Mouse (Mus musculus) R1 (cell line): Measurements from ENCODE around the gene Fbxw9.
"Not testable (repeated sequence)": the region's sequence is repeated elsewhere in the genome, so short reads cannot be mapped to it uniquely, and the experiment has no call there.

ENCODE experiments used
- DNase-seq: peaks from one replicate; pipeline ENCODE4 v3.0.0-alpha.2; 2018; ENCODE audit warnings: low read depth, low spot score

Fbxw9 gene

DNA sequence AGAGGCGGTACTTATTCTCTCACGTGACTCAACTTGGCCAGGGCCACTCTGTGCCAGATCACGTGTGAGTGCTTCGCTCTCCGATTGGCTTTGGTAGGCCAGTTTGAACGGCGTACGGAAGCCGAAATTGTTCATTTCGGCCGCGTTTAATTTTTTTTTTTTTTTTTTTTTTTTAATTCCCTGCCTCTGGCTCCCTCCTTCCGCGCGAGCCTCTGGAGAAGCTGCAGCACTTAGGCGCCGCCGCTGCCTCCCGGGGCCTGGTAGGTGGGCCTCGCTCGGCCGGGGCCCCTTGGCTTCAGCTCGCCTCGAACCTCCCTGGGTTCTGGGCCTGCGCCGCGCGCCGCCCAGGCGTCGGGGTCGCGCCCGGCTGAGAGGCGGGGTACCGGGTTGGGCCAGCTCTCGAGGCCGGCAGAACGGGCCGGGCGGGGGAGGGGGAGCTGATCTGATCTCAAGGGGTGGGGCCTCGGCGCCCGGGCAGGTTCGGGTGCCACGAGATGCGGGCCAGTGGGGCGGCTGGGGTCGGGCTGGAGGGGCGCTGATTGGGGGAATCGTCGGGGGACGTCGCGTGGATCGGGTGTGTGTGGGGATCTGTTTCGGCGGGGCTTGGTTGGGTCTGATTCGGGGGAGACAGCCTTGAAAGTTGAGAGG, 23.0 kb upstream of the Fbxw9 start, which contains the start of gene Tnpo2:
Tnpo2 (plus strand) TSS at position 198 of the 648 bp plus-strand sequence.
- peak; percentile 99 for DNase-seq

DNA sequence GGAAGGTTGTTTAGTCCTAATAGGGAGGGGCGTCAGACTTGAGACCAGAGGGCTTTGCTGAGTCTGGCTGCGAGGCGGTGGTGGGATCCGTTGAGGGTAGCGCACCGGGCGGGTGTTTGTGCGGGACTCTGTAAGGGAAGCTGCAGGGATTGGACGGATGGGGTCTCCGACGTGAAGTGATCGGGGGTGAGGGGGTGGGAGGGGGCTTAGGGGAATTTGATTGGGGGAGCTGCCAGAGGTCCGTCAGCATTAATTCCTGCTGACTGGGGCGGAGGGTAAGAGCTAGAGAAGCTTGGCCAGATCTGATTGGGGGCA, 22.5 kb upstream of the Fbxw9 start:
- peak; percentile 89 for DNase-seq

- peak; percentile 53 for DNase-seq
Measured at GRCm38 (mm10) chr8:85037681-85038531, 21.9 kb upstream of the Fbxw9 start.

- no peak for DNase-seq
Measured at GRCm38 (mm10) chr8:85043619-85044018, 16.2 kb upstream of the Fbxw9 start.

GRCm38 (mm10) chr8:85057367-85057766, 2.5 kb upstream of the Fbxw9 start:
- DNase-seq = no peak

- DNase-seq = no peak
Measured at GRCm38 (mm10) chr8:85062603-85063002, 2.7 kb downstream of the Fbxw9 start.

- DNase-seq = no peak
Measured at GRCm38 (mm10) chr8:85065213-85065612, 5.4 kb downstream of the Fbxw9 start.

GRCm38 (mm10) chr8:85067155-85067554, 7.3 kb downstream of the Fbxw9 start:
- DNase-seq = no peak

DNA sequence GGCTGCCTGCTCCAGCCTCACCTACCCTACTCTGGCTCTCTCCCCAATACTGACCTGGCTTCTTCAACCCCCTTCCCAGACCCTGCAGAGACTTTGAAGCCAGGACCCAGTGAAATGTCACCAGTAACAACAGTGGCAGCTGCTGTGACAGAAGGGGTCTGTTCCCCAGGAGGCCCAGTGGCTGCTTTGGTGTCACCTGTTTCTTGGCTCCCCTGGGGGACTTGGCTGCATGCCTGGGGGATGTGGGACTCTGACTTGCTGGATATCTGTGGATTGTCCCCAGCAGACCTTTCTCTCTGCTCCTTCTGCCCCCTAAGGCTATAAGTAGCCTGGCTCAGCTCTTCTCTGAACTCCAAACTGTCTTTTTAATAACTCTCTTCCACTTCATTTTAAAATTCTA, 8.1 kb downstream of the Fbxw9 start, which contains the start of gene Gm5741:
Gm5741 (minus strand) TSS at position 1 of the 400 bp plus-strand sequence.
- DNase-seq = no peak

DNA sequence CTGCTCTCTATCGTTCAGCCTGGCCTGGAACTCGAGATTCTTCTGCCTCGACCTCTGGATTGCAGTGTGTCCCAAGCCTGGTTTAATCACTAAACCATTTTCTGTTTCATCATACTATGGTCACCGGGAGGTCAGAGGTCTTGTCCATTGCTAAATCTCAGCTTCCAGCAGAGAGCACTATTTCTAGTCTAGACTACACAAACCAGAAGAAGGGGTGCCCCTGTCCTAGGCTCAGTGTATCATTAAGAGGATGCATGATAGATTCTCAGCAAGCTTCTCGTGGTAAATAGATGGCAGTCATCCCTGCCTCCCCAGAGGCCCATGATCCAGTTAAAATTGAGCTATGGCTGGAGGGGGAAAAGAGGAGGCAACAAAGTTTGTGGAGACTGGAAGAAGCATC, 11.2 kb downstream of the Fbxw9 start:
- DNase-seq = peak; percentile 37

DNA sequence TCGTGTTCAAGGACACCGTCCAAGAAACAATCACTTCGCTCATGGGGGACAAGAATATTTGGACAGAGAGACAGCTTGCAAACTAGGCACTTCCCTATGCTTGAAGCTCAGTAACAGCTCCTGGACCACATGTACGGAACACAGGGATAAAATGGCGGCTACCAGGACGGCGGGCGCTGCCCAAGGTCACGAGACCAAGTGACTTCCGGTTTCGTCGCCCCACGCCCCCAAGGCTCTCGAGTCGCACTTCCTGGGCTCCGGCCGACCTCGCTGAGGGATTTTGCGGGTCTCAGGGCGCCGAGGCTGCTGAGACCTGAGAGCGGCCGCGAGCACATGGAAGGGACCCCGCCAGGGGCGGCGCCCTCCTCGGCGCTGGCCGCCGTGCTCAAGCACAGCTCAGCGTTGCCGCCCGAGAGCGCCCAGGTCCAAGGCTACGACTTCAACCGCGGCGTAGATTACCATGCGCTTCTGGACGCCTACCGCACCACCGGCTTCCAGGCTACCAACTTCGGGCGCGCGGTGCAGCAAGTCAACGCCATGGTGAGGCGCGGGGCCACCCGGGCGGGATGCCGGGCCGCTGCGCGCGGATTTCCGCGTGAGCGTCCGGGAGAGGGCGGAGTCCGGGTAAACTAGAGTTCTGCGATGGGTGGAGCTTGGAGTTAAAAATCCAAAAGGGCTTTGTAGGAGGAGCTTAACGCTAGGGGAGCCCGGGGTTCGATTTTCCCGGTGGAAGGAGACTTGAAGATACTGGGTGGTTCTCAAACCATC, 11.8 kb downstream of the Fbxw9 start, which contains the start of gene Dhps:
Dhps (plus strand) TSS at position 244 of the 768 bp plus-strand sequence.
- peak; percentile 94 for DNase-seq

DNA sequence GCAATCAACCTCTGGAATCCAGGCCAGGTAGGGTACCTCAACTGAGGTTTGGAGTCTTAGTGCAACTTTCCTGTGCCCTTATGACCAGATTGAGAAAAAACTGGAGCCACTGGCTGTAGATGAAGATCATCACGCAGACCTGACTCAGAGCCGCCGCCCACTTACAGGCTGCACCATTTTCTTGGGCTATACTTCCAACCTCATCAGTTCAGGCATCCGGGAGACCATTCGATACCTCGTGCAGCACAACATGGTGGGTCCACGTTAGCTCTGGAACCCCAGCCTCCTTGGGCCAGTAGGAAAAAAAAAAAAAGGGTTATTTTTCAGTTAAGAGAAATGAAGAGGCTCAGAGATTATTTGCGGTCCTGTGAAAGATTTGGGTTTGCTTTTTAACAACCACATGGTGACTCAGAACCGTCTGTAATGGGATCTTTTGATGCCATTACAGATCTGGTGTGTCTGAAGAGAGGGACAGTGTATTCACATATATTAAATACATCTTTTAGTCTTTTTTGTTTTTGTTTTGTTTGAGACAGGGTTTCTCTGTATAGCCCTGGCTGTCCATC, 12.6 kb downstream of the Fbxw9 start:
- DNase-seq = no peak

DNA sequence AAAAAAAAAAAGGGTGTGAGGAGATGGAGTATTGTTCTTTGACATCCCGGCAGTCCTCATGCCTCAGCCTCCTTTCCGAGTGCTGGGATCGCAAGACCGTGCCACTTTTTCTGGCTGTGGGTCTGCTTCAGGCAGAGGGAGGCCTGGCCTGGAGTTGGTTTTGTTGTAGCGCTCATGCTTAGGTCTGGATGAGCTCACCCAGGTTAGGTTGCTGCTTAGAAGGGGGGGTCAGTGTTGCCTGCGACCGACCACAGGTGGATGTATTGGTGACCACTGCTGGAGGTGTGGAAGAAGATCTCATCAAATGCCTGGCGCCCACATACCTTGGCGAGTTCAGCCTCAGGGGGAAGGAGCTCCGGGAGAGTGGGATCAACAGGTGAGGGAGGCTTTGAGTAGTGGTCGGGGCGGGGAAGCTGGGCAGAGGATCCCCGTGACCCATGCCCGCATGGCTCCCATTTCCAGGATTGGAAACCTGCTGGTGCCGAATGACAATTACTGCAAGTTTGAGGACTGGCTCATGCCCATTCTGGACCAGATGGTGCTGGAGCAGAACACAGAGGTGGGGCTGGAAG, 13.3 kb downstream of the Fbxw9 start:
- no peak for DNase-seq

GRCm38 (mm10) chr8:85074167-85074566, 14.3 kb downstream of the Fbxw9 start:
- no peak for DNase-seq

DNA sequence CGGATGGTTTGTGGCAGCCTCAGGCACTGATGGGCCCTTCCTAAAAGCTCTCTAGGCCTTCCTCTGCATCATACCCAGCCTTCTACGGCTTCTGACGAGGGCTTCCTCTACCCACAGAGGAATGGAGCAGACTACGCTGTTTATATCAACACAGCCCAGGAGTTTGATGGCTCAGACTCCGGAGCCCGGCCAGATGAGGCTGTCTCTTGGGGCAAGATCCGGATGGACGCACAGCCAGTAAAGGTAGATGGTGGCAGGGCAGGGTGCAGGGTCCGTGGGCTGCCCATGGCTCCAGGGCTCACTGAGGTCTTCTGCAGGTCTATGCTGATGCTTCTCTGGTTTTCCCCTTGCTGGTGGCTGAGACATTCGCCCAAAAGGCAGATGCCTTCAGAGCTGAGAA, 14.8 kb downstream of the Fbxw9 start:
- no peak for DNase-seq

DNA sequence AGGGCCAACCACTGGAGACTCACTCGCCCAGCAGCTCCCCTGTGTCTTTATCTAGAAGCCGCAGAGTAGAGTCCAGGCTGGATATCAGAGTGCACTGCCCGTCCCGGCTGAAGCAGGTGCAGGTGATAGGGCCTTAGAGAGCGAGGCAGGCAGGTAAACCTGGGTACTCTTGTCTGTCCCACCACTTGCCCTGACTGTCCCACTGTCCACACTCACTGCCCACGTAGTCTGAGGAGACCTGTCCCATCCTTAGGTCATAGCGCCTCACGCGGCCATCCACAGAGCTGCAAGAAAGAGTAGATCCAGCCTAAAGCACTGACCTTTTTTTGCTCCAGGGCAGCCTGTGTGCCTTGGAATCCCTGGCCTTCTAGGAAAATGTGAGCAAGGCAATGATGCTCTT, 16.1 kb downstream of the Fbxw9 start:
- peak; percentile 77 for DNase-seq

DNA sequence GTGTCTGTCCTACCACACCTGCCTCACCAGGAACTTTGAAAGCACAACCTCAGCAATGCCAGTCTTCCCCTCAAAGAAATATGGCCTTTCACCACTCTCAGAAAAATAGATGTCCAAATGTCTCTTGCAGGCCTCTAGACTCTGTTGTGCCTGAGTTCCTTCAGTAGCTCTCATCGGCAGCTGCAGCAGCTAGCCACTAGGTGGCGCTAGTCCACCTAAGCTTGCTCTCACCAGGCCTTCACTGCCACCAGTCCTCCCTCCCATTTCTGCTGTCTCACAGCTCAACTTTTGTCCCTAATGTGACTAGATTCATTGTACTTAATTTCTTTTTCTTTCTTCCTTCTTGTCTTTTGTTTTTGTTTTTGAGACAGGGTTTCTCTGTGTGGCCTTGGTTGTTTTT, 17.1 kb downstream of the Fbxw9 start:
- peak; percentile 86 for DNase-seq

GRCm38 (mm10) chr8:85080214-85080531, 20.3 kb downstream of the Fbxw9 start:
- DNase-seq = no peak

GRCm38 (mm10) chr8:85080532-85081215, 20.8 kb downstream of the Fbxw9 start, which contains the start of gene Wdr83os:
Gene Wdr83os (plus strand): TSS chr8:85080740.
- DNase-seq = peak; percentile 88

DNA sequence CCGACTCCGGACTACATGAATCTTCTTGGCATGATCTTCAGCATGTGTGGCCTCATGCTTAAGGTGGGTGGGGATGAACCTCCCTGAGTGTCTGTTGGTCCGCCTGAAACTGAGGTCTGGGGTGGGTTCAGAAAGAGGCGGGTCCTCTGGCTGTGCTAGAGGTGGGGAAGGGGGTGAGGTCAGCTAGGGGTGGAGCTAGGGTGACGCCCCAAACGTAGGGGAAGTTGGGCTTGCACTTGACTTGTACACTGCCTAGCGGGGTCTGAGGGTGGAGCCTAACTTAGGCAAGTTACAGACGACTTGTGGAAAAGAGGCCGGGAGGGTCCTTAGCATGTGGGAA, 21.3 kb downstream of the Fbxw9 start, which contains the start of gene Wdr83:
Wdr83 (minus strand) TSS at position 91 of the 340 bp plus-strand sequence.
- peak; percentile 96 for DNase-seq

DNA sequence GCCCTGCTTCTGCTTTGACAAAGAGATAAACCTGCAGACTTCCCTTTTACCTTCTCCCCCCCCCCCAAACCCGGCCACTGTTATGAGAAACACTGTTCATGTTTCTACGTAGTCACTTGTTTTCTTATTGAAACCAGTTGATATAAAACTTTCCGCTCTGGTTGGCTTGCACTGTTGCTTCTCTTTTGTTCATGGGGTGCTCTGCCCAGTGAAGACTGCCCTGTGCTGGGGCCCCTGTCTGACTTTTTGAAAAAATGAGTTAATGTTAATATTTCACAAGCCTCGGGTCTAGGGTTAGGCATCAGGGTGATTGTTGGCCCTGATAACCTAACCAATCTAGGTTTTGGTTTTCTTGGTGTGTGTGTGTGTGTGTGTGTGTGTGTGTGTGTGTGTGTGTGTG, 22.3 kb downstream of the Fbxw9 start:
- not testable (repeated sequence) for DNase-seq
